Mouse (Mus musculus): Measurements from ENCODE around the gene Ncmap. TPM values are rescaled to one million over a fixed set of nuclear protein-coding genes. Genes with fewer than 3 reads are reported as not detected.

Ncmap gene
- 0.52 and 0.54 TPM in 2 replicates for polyA plus RNA-seq (2015; fragmentation: Nextera tagmentation; extraction: Ambion mirVana)

DNA sequence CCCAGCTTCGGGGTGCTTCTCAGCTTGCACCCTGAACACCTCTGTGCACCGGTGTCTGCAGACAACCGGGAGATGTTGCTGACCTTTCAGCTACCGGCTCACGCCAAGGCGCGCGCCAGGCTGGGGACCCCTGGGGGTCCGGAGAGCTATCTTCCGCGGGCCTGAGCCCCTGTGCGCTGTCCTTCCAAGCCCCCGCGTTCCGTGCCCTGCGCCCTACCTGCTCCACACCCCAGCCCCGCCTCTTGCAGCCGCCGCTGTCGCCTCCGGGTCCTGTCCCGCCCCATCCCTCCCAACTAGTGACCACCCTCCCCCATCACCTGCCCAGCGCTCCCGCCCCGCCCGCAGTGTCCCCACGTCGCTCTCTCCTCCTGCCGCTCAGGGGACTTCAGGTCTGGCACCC lies at the start of gene Ncmap:
Ncmap (minus strand) TSS at position 237 of the 400 bp plus-strand sequence.

DNA sequence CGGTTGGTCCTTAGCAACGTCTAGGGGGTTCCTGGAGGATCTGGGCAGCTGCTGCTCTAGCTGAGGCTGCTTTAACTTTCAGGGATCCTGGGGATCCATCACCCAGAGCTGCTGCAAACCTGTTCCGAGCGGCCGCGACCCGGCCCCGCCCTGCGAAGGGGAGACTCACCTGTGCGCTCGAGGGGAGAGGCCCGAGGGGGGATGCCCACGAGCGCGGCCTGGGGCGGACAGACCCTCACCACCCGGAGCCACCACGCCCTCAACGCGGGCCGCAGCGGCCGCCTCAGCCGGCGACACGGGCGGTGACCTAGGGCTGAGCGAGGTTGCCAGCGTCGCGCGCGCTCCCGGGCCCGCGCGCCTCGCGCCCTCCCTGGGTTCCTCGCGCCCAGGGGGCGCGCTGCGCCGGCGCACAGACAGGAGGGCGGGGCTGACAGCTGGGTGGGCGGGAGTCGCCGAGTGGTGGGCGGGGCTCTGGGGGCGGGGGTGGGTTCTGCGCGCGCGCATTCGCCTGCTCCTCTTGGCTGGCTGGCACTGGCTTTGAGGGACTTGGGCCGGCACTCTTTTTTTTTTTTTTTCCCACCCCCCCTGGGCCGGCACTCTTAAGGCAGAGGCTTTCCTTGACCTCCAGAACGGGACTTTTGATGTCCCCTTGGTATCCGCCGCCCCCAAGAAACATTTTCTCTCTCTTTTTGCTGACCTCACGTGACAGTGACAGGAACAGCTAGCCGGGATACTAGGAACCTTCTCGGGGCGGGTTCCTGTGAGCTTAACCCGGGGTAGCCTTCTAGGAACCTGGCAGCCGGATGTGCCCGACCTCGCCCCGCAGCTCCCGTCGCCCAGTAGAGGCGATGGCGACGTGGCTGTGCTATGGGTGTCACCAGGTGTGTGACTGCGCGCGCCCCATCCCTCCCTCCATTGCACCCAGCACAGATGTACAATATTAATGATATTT lies 35.7 kb upstream of the Ncmap start, which contains the start of gene Rcan3:
Rcan3 (minus strand) TSS at position 411 of the 952 bp plus-strand sequence.

DNA sequence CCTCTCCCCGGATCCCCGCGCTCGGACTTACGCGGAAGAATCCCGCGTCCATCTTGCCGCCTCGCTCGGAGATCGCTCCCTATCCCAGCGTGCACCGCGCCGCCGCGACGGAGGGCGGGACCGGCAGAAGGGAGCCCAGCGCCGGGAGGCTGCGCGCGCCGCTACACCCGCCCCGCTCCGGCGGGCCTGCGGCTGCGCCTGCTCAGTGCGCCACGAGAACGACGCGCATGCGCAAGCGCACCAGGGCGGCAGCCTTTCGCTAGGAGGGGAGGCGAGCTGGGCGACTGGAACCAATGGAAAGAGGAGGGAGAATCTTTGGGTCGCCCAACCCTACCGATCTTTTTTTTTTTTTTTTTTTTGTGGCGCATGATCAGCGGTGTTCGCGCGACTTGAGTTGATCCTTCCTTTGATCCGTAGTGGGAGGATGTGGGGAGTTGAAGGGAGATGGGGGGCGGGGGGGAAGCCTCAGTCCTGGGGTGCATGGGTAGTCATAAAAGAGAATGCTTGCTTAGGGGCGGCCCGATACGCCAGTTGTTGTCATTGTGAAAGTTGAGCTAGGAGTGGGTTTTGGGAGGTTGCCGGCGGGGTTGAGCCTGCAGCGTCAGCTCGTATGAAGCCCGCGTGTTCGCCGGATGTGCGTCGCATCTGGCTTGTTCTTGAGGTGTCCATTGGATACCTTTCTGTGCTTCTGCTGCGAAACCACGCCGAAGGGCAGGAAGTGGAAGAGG lies 44.8 kb downstream of the Ncmap start, which contains the start of gene Srrm1:
Srrm1 (minus strand) TSS at position 256 of the 728 bp plus-strand sequence.

Small RNA genes lying within 50 kb of the gene (microRNA-seq; reads per million reads assigned to microRNA genes)
- gene Mir700 (ENCODE audit: borderline replicate concordance, insufficient number of aligned reads): 250 reads per million, percentile 55 among the genes with 10 or more reads in this experiment

Other genes starting within 250 kb of the Ncmap start
- gene Clic4, start 125.4 kb downstream of the Ncmap start, polyA plus RNA-seq (2015; fragmentation: Nextera tagmentation; extraction: Ambion mirVana): 51.3 and 62.1 TPM in 2 replicates
- 102 and 153 TPM in 2 replicates for gene Srrm1, start 44.9 kb downstream of the Ncmap start, polyA plus RNA-seq (2015; fragmentation: Nextera tagmentation; extraction: Ambion mirVana)
- 12.4 and 18.4 TPM in 2 replicates for gene Rcan3, start 35.6 kb upstream of the Ncmap start, polyA plus RNA-seq (2015; fragmentation: Nextera tagmentation; extraction: Ambion mirVana)
- 0.47 and 0.50 TPM in 2 replicates for gene Stpg1, start 96.6 kb upstream of the Ncmap start, polyA plus RNA-seq (2015; fragmentation: Nextera tagmentation; extraction: Ambion mirVana)
- gene Nipal3, start 96.8 kb upstream of the Ncmap start, polyA plus RNA-seq (2015; fragmentation: Nextera tagmentation; extraction: Ambion mirVana): 2.4 and 4.6 TPM in 2 replicates
- 0.06 and 0.12 TPM in 2 replicates for gene Grhl3, start 175.4 kb upstream of the Ncmap start, polyA plus RNA-seq (2015; fragmentation: Nextera tagmentation; extraction: Ambion mirVana)

Measured in adrenal gland, postnatal 0 days (tissue).